Mouse (Mus musculus): ENCODE results near the gene Rpl34.

GRCm38 (mm10) chr3:130764091-130764490, 33.9 kb upstream of the Rpl34 start:
- TF ChIP-seq EP300 (optimal IDR thresholded peaks at IDR 0.05) (no peak), CTCF (IDR thresholded peaks at IDR 0.05; ENCODE audit: low read depth) (no peak)

Measured in stomach, postnatal 0 days (tissue).